Mouse (Mus musculus) gastrocnemius, postnatal 10 days (tissue): ENCODE data around the gene Scn2b. TPM values are rescaled to one million over a fixed set of nuclear protein-coding genes. Genes with fewer than 3 reads are reported as not detected.

Experiments used
- DNase-seq: peaks from one replicate; pipeline ENCODE4 v3.0.0; 2021; ENCODE audit warnings: mixed read lengths
- total RNA-seq, 2 experiments: library from RNA; stranded (reverse); gene quantifications; 2 replicates each; pipeline ENCODE4 v1.2.3; 2021

Scn2b gene
- total RNA-seq, 2 experiments from 2014 or later, result 1.8 to 2.2 TPM

- DNase-seq, result no peak
Observed at GRCm38 (mm10) chr9:45119954-45120530, 2.5 kb downstream of the Scn2b start.

- no peak for DNase-seq
Observed at GRCm38 (mm10) chr9:45120567-45120966, 3.0 kb downstream of the Scn2b start.

GRCm38 (mm10) chr9:45121001-45121400 is 3.4 kb downstream of the Scn2b start:
- no peak for DNase-seq

- peak; percentile 71 for DNase-seq
Observed at GRCm38 (mm10) chr9:45121769-45122168, 4.2 kb downstream of the Scn2b start.

- no peak for DNase-seq
Observed at GRCm38 (mm10) chr9:45122209-45122761, 4.7 kb downstream of the Scn2b start.

- no peak for DNase-seq
Observed at GRCm38 (mm10) chr9:45125211-45125610, 7.6 kb downstream of the Scn2b start.

GRCm38 (mm10) chr9:45126941-45127340 is 9.4 kb downstream of the Scn2b start:
- DNase-seq, result no peak

- DNase-seq, result no peak
Observed at GRCm38 (mm10) chr9:45130119-45130518, 12.5 kb downstream of the Scn2b start.

GRCm38 (mm10) chr9:45133484-45134310 is 16.1 kb downstream of the Scn2b start:
- peak; percentile 75 for DNase-seq

GRCm38 (mm10) chr9:45136442-45137169 is 19.0 kb downstream of the Scn2b start:
- DNase-seq, result no peak

GRCm38 (mm10) chr9:45138191-45139032 is 20.8 kb downstream of the Scn2b start, which contains the start of gene Scn4b:
TSS of gene Scn4b (plus strand) at chr9:45138395.
- DNase-seq, result peak; percentile 71

- no peak for DNase-seq
Observed at GRCm38 (mm10) chr9:45139082-45139481, 21.5 kb downstream of the Scn2b start.

GRCm38 (mm10) chr9:45140945-45141344 is 23.4 kb downstream of the Scn2b start:
- no peak for DNase-seq

- no peak for DNase-seq
Observed at GRCm38 (mm10) chr9:45142686-45143085, 25.1 kb downstream of the Scn2b start.

- DNase-seq, result no peak
Observed at GRCm38 (mm10) chr9:45145533-45146266, 28.1 kb downstream of the Scn2b start.

GRCm38 (mm10) chr9:45146267-45146597 is 28.6 kb downstream of the Scn2b start:
- DNase-seq, result peak; percentile 63

- DNase-seq, result no peak
Observed at GRCm38 (mm10) chr9:45150933-45151332, 33.4 kb downstream of the Scn2b start.

GRCm38 (mm10) chr9:45153361-45153760 is 35.8 kb downstream of the Scn2b start:
- DNase-seq, result no peak

GRCm38 (mm10) chr9:45167903-45168302 is 50.3 kb downstream of the Scn2b start:
- DNase-seq, result no peak

- DNase-seq, result no peak
Observed at GRCm38 (mm10) chr9:45170150-45170549, 52.6 kb downstream of the Scn2b start.

- DNase-seq, result no peak
Observed at GRCm38 (mm10) chr9:45171073-45171610, 53.6 kb downstream of the Scn2b start.
